Mouse (Mus musculus) heart, adult 18-20 months (tissue): ENCODE results near the gene Cyp4a30b. TPM values are rescaled to one million over a fixed set of nuclear protein-coding genes. Genes with fewer than 3 reads are reported as not detected.
"Not testable (repeated sequence)": the region's sequence is repeated elsewhere in the genome, so short reads cannot be mapped to it uniquely, and the experiment has no call there.

ENCODE experiments used
- DNase-seq, 2 experiments: peaks; one replicate each; pipeline ENCODE4 v3.0.0; 2021 to 2022; ENCODE audit warnings: mixed read lengths in 1 of 2
- long read RNA-seq, 2 experiments: library from polyadenylated mRNA; stranded (forward); transcript quantifications; one replicate each; pipeline ENCODE4 v2.0.0; 2021
- total RNA-seq, 2 experiments: library from RNA; stranded (reverse); gene quantifications; 2 replicates each; pipeline ENCODE4 v1.2.3; 2021

Gene Cyp4a30b
- not detected for total RNA-seq
- long read RNA-seq, experiment 1: 0 reads
- long read RNA-seq, experiment 2: 0 reads

DNA sequence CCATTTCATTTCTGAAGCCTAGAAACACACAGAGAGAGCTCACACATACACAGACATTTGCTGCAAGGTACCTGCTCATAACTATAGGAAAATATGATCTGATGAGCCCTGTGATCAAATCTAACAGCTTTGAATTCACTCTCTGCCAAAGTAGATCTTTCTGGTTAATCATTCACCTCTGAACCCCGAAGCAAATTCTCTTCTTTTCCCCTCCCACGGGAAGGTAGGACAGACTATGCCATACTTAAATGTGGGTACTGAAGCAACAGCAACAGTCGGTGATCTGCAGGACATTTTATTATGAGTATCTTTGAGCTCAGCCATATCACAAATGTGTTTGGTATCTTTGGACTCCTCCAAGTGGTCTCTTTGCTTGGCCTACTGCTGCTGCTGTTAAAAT lies at the start of gene Cyp4a30b:
Cyp4a30b (plus strand) TSS at position 301 of the 400 bp plus-strand sequence.
- DNase-seq: no peak

DNA sequence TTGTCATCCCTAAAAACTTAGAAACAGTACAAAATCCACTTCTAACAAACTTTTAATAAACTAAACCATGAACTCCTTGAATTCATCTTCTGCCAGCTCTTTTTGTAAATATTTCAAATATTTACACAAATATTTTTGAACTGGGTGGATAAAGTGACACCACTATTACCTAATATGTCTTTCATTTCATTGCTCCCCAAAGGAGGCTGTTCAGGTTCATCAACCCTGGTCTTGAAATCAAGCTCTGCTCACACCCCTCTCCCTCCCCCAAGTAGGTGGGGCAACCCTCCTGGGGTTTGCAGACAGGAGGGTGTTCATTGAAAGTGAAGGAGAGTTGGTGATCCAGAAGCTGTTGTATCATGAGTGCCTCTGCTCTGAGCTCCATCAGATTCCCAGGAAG lies 41.1 kb upstream of the Cyp4a30b start, which contains the start of gene Cyp4a12b:
Cyp4a12b (plus strand) TSS at position 301 of the 400 bp plus-strand sequence.
- not testable (repeated sequence) for DNase-seq

DNA sequence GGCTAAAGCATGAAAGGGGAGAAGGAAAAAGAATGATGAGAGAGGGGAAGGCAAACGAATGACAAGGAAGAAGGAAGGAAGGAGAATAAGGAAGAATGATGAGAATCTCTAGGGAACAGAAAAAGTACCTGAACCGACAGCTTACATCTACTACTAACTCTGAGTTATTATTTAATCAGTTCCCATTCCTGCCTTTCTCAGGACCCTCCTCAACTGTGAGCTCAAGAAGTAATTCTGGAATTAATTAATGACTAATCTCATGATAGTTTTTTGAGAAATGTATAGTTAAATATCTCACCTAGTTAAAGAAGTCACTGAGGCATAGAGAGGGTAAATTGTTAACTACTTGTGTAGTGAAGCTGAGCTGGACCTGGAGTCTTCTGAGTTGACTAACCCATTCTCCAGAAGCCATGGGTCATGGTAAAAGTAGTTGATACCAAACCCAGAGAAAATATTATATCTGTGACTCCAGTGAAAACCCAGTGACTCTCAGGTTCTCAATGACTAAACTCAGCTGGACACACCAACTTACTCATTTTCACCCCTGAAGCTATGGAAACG lies 1.7 kb upstream of the Cyp4a30b start:
- no peak for DNase-seq

DNA sequence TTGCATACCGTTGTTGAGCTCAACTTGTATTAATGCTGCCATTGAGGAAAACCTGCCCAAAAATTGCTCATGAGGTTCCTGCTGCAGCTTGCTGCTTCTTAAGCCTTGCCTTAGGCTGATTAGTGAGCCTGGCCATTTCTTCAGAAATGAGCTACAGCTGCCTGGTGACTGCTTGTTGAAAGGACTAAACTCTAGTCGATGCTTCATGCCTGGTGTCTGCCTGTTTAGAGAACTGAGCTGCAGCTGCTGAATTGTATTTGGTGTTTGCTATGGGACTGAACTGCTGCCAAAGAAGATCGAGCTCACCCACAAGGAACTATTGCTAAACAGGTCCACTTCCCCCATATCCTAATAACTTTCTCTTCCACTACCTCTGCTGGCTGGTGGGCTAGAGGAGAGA lies 21.2 kb downstream of the Cyp4a30b start:
- DNase-seq: peak; percentile 4 to 11

DNA sequence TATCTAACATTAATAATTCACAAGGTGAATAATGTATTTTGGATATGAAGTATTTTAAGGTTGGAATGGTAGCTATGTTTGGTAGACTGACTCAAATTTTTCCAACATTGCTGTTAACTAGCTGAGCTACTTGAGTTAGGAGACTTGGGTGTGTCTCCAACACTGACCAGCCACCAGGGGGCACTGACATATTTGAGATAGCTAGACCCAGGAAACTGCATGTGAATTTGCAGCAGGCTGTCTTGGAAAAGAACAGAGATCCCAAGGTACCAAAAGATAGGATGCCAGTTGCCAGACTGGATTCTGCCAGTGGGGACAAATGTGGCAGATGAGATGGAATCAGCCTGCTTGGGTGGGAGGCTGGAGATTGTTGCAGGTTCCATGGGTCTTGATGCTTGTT lies 23.6 kb downstream of the Cyp4a30b start:
- peak; percentile 50 to 55 for DNase-seq

DNA sequence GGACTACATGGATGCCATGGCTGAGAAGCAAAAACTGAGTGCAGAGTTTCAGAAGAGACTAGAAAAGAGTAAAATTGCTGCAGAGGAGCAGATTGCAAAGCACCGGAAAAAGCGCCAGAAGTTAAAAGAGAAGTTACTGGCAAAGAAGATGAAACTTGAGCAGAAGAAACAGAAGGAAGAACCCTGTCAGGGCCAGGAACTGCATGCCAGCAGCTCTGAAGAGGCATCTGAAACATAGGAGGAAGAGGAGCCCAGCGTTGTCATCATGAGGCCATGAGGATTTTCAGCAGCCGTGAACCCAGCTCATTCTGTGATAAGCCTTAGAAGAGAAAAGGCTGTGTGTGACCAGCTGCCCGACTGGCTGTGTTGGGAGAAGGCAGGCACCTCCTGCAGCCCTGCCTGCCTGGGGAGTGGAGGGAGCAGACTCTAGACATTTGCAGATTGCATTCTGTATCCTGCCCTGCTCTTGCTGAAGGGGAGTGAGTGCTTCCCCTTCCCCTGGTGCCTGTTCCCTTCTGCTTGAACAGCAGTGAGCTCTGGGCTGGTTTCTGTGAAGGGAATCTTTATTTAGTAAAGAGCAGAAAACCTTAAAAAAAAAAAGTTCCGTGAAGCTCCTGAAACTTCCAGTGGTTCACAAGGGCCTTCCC lies 28.7 kb downstream of the Cyp4a30b start:
- DNase-seq: peak in 1 of 2 experiments; percentile 2

DNA sequence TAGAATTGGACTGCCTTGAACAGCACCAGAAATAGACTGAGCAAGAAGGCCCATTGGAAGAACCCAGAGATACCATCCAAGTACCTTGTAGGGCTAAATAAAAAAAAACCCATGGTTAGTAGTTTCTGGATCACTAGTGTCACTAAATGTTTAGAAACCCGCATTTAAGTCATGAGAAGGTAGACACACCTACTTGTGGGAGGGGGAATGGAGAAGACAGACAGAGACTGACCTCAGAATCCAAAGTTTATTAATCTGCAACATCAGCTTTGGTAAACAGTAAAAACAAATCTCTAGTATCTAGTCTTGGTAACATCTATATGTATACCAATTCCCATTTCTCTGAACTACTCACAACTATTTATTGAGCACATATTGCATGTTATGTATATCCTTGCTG lies 43.6 kb downstream of the Cyp4a30b start, which contains the start of gene Cyp4a14:
Cyp4a14 (minus strand) TSS at position 142 of the 400 bp plus-strand sequence.
- no peak for DNase-seq

DNA sequence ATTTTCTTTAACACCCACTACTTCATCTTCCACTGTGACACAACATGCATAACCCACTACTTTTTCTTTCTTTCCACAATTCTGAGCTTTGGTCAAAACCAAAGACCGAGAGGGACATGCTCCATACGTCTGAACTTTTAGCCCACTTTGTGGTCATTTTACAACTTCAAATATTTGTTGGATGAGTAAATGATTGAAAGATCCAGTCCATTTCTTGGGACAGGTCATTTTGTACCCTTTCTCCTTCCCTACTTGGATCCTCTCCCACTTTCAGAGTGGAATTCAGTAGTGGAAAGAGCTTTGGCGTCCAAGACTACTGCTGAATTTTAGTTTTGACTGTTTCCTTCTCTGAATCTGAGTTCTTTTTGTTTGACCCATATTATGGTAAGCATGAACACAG lies 45.1 kb downstream of the Cyp4a30b start:
- no peak for DNase-seq

DNA sequence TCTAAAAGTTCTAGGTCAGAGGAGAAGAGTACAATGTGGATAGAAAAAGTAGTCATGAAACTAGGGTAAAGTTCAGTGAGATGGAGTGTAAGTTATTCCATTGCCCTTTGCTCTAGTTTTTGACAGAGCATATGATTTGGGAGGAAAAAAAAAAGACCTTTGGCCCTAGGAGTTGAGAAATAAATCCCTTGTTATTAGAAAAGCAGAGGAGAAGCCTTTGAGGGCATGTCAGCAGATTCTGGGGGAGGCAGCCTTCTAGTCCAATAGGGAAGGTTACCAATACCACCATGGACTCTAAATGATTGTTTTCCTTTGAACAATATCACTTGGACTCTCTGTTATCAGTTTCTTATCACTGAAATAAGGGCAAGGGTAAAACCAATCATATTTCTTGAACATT lies 61.6 kb downstream of the Cyp4a30b start:
- not testable (repeated sequence) for DNase-seq

DNA sequence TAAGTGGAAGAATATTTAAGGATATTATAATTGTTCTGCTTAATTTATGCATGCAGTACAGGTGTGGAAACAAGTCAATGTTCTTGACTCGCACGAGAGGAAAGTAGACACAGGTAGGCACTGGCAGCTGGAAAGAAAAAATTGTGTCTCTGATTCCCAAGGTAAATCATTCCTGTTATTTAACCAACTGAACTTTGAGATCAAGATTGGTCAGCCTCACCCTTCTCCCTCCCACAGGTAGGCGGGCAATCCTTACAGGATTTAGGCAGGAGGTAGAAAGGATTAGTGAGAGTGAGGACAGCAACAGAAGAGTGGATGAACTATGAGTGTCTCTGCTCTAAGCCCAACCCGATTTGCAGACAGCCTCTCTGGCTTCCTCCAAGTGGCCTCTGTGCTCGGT lies 65.6 kb downstream of the Cyp4a30b start, which contains the start of gene Cyp4a10:
Cyp4a10 (plus strand) TSS at position 265 of the 400 bp plus-strand sequence.
- not testable (repeated sequence) for DNase-seq

DNA sequence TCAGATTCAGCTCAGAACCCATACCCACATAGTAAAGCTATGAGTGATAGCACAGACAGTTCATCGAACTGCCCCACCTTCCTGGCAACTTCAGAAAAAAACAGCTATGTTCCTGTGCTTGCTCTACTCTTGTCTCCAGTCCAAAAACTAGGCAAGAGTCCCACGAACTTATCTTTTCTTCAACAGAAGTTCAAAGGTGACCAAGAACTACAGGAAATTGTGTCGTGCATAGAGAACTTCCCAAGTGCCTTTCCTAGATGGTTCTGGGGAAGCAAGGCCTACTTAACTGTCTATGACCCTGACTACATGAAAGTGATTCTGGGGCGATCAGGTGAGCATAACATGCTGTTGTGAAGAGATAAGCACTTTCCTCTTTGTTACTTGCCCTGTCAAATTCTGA lies 67.0 kb downstream of the Cyp4a30b start:
- DNase-seq: no peak

Other genes with a start within 250 kb of the Cyp4a30b start
- not detected for gene Cyp4a29, start 210.5 kb upstream of the Cyp4a30b start, total RNA-seq
- gene Cyp4a12a, start 153.6 kb upstream of the Cyp4a30b start, total RNA-seq: under 1 TPM in 1 of 2 experiments, not detected in 1; 0.15 TPM
- 1 to 10 TPM in 1 of 2 experiments, not detected in 1; 2.0 TPM for gene Cyp4a12b, start 41.0 kb upstream of the Cyp4a30b start, total RNA-seq
- not detected for gene Cyp4a14, start 43.5 kb downstream of the Cyp4a30b start, total RNA-seq
- not detected for gene Cyp4a10, start 65.7 kb downstream of the Cyp4a30b start, total RNA-seq
- not detected for gene Cyp4a31, start 111.0 kb downstream of the Cyp4a30b start, total RNA-seq
- gene Cyp4a32, start 148.4 kb downstream of the Cyp4a30b start, total RNA-seq: not detected
- gene Cyp4b1, start 195.1 kb downstream of the Cyp4a30b start, total RNA-seq: 10 to 100 TPM; 29.4 to 33.2 TPM